Mouse (Mus musculus): ENCODE results near the gene Prop1.
A peak's percentile ranks its signal among the peaks of the same experiment; 100 is the strongest.

Prop1 gene

GRCm38 (mm10) chr11:50953665-50954064 is at the start of gene Prop1:
Prop1 (minus strand) TSS chr11:50953765.
- no peak for DNase-seq (ENCODE audit: low read depth, low spot score)

- no peak for DNase-seq (ENCODE audit: low read depth, low spot score)
These were observed 49.7 kb upstream of the Prop1 start, which contains the start of gene Olfr51 for GRCm38 (mm10) chr11:51003296-51003695. Olfr51 (plus strand) TSS chr11:51003596.

- no peak for DNase-seq (ENCODE audit: low read depth, low spot score)
These were observed 28.1 kb upstream of the Prop1 start, which contains the start of gene Olfr1377 for GRCm38 (mm10) chr11:50981667-50982066. Olfr1377 (plus strand) TSS chr11:50981967.

GRCm38 (mm10) chr11:50977216-50977615 is 23.7 kb upstream of the Prop1 start:
- peak; percentile 7 for DNase-seq (ENCODE audit: low read depth, low spot score)

GRCm38 (mm10) chr11:50966230-50966629 is 12.7 kb upstream of the Prop1 start, which contains the start of gene Olfr1378:
Olfr1378 (plus strand) TSS chr11:50966530.
- no peak for DNase-seq (ENCODE audit: low read depth, low spot score)

- no peak for DNase-seq (ENCODE audit: low read depth, low spot score)
These were observed 11.3 kb upstream of the Prop1 start for GRCm38 (mm10) chr11:50964886-50965285.

- no peak for DNase-seq (ENCODE audit: low read depth, low spot score)
These were observed 1.3 kb downstream of the Prop1 start for GRCm38 (mm10) chr11:50952290-50952689.

- DNase-seq (ENCODE audit: low read depth, low spot score), result no peak
These were observed 10.1 kb downstream of the Prop1 start, which contains the start of gene 4933414I15Rik for GRCm38 (mm10) chr11:50943506-50943905. 4933414I15Rik (minus strand) TSS chr11:50943765.

GRCm38 (mm10) chr11:50942386-50942785 is 11.2 kb downstream of the Prop1 start:
- no peak for DNase-seq (ENCODE audit: low read depth, low spot score)

GRCm38 (mm10) chr11:50939621-50940366 is 13.8 kb downstream of the Prop1 start:
- peak; percentile 74 for DNase-seq (ENCODE audit: low read depth, low spot score)

GRCm38 (mm10) chr11:50938435-50938834 is 15.1 kb downstream of the Prop1 start:
- DNase-seq (ENCODE audit: low read depth, low spot score), result no peak

GRCm38 (mm10) chr11:50932040-50932439 is 21.5 kb downstream of the Prop1 start:
- DNase-seq (ENCODE audit: low read depth, low spot score), result no peak

GRCm38 (mm10) chr11:50931451-50931866 is 22.1 kb downstream of the Prop1 start, which contains the start of gene Zfp354b:
Zfp354b (minus strand) TSS chr11:50931633.
- peak; percentile 87 for DNase-seq (ENCODE audit: low read depth, low spot score)

- no peak for DNase-seq (ENCODE audit: low read depth, low spot score)
These were observed 22.5 kb downstream of the Prop1 start for GRCm38 (mm10) chr11:50931021-50931420.

GRCm38 (mm10) chr11:50930469-50931014 is 23.0 kb downstream of the Prop1 start:
- peak; percentile 2 for DNase-seq (ENCODE audit: low read depth, low spot score)

- peak; percentile 95 for DNase-seq (ENCODE audit: low read depth, low spot score)
These were observed 37.8 kb downstream of the Prop1 start, which contains the start of gene Zfp2 for GRCm38 (mm10) chr11:50915671-50916320. Zfp2 (minus strand) TSS chr11:50916165.

GRCm38 (mm10) chr11:50914461-50914860 is 39.1 kb downstream of the Prop1 start:
- DNase-seq (ENCODE audit: low read depth, low spot score), result no peak

- no peak for DNase-seq (ENCODE audit: low read depth, low spot score)
These were observed 40.3 kb downstream of the Prop1 start for GRCm38 (mm10) chr11:50913301-50913700.

- DNase-seq (ENCODE audit: low read depth, low spot score), result no peak
These were observed 45.4 kb downstream of the Prop1 start for GRCm38 (mm10) chr11:50908136-50908535.

Data from mesoderm, embryonic 11.5 days (tissue).